Mouse (Mus musculus) MEL (cell line): ENCODE results near the gene Eed.

Source experiments
- MAZ ChIP-seq: IDR thresholded peaks from 2 replicates; pipeline ENCODE4 v1.6.1; 2012; ENCODE audit warnings: low read depth, mild to moderate bottlenecking, inconsistent platforms, low read length, improper control_type of control experiment
- POLR2A ChIP-seq, 2 experiments: IDR thresholded peaks; 2 replicates each; pipeline ENCODE4 v1.6.1; 2011 to 2012; ENCODE audit warnings: low read length in 2 of 2, mild to moderate bottlenecking in 2 of 2, control low read depth in 1 of 2, improper control_type of control experiment in 1 of 2, low read depth in 1 of 2, moderate library complexity in 1 of 2; ENCODE audit not compliant: control insufficient read depth in 1 of 2, insufficient read depth in 1 of 2, poor library complexity in 1 of 2
- ZNF384 ChIP-seq: IDR thresholded peaks from 2 replicates; pipeline ENCODE4 v1.6.1; 2012; ENCODE audit warnings: low read depth, mild to moderate bottlenecking, inconsistent platforms, low read length, improper control_type of control experiment

- TF ChIP-seq POLR2A (IDR thresholded peaks at IDR 0.05; ENCODE audit: control insufficient read depth in 1 of 2, insufficient read depth in 1 of 2, low read depth in 1 of 2, low read length in 2 of 2, poor library complexity in 1 of 2) (no peak), ZNF384 (no peak), MAZ (no peak)
Observed at GRCm38 (mm10) chr7:89923441-89924180, 57.2 kb downstream of the Eed start.
